Mouse (Mus musculus) E14TG2a.4 (cell line): Measurements from ENCODE around the gene Ttyh2.

ENCODE experiments used
- CTCF ChIP-seq: conservative IDR thresholded peaks from 2 replicates; pipeline ENCODE4 v1.5.1; 2014; ENCODE audit warnings: low read length
- NANOG ChIP-seq: IDR thresholded peaks from 2 replicates; pipeline ENCODE4 v1.6.1; 2014; ENCODE audit warnings: borderline replicate concordance, low read length, mixed read lengths

DNA sequence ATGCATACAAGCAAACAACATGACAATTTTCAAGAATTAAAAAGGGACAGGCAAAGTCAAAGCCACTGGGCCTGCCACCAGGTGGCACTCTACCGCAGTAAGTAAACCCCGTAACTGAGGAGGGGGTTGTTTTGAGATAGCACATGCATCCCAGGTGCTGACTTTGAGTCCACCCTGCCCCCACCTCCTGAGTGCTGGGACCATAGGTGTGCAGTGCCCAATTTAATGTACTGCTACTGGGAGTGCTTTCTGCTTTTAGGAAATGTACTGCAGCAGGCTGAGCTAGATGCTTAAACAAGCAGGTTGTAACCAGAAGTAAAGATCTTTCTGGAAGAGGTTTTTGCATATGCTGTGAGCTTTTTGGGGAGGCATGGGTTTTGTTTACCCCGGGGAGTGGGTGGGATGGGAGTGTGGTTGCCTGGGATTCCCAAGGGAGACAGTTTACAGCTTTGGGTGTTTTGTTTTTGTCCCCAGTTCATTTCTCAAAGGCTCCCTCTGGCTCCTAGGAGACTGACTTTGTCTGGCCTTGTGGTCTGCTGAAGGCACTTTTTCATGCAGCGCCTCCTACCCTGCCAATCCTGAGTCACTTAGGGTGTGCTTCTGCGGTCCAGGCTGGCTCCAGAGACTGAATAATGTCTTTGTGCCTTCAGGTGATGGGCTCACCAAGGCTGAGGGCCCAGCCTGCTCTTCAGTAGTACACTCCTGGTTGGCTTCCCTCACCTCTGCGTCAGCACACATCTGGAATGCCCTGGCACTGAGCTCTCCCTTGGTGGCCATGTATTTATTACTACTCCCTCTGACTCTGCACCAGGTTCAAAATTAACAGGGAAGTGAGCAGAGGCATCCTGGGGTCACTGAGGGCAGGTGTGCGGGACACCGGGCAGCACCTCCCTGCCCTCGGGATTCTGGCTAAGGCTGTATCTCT is 2.2 kb upstream of the Ttyh2 start:
- peak; percentile 82 for TF ChIP-seq CTCF
- no peak for TF ChIP-seq NANOG
